Mouse (Mus musculus): ENCODE results near the gene Aco2. TPM values are rescaled to one million over a fixed set of nuclear protein-coding genes. Genes with fewer than 3 reads are reported as not detected.

Gene Aco2
- polyA plus RNA-seq, 2 experiments = 72.1 to 85.0 TPM

DNA sequence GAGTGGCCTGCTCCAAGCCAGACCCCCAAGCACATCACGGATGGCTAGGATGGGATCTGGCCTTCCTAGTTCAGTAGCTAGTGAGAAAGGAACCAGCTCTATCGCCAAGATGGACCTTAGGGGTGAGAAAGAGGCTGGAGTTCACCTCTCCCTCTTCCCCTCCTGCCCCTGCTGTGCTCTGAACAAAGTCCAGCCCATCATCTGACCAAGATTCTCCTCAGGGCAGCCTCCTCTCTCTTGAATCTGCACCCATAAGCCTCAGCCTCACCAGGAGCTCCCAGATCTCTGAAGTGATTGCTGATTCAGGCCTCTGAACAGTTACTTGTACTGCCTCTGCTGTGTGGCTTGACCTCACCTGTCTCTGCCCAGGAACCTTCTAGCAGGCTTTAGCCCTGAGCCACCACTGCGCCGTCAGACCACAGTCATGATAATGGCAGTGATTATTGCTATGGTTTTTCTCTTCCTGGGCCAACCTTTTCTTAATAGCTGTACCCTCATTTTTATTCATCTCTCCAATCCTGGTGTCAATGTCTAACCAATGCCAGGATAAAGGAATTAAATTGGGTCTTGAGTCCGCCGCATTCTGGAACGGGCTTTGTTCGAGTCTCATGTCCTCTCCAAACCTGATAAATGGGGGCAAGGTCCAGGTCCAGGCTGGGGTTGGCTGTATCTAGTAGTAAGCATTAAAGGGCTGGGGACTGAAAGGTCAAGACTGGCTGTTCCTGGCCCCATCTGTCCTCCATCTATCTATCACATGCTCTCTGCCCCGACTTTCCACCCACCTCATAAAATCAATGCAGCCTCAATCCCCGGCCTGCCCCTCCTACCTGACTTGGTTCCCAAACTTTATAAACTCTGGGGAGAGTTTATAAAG, 36.9 kb upstream of the Aco2 start:
- no peak for TF ChIP-seq CTCF (IDR thresholded peaks at IDR 0.05; ENCODE audit: low read depth)
- no peak for TF ChIP-seq EP300 (IDR thresholded peaks at IDR 0.05; ENCODE audit: low read depth)
- ATAC-seq (ENCODE audit: insufficient read depth) (no peak), DNase-seq (ENCODE audit: low read depth in 3 of 3, low spot score in 3 of 3) (no peak)
- Histone ChIP-seq H3K27me3 (ENCODE audit: control insufficient read depth, insufficient read depth, low read length) (peaks cover 5% of the 10 kb centered on the region), H3K4me3 (ENCODE audit: insufficient read depth in 1 of 2, low read depth in 2 of 2, low read length in 2 of 2) (no peak overlapping the region), H3K4me2 (ENCODE audit: low read depth) (no peak overlapping the region), H3K9ac (replicated peaks) (no peak overlapping the region), H3K4me1 (replicated peaks; ENCODE audit: control insufficient read depth in 2 of 2, insufficient read depth in 2 of 2, low read length in 1 of 2) (peaks cover 2 to 10% of the 10 kb centered on the region in 2 experiments; a peak in 3 of 4 replicates), H3K36me3 (replicated peaks; ENCODE audit: control insufficient read depth, insufficient read depth, low read depth) (no peaks in the 10 kb centered on the region), H3K27ac (no peak overlapping the region), H3K9me3 (ENCODE audit: control insufficient read depth, low read length) (no peaks in the 10 kb centered on the region)
- WGBS (ENCODE audit: insufficient replicate concordance) = 60% methylated on average over 10 of the region's 10 CpGs

DNA sequence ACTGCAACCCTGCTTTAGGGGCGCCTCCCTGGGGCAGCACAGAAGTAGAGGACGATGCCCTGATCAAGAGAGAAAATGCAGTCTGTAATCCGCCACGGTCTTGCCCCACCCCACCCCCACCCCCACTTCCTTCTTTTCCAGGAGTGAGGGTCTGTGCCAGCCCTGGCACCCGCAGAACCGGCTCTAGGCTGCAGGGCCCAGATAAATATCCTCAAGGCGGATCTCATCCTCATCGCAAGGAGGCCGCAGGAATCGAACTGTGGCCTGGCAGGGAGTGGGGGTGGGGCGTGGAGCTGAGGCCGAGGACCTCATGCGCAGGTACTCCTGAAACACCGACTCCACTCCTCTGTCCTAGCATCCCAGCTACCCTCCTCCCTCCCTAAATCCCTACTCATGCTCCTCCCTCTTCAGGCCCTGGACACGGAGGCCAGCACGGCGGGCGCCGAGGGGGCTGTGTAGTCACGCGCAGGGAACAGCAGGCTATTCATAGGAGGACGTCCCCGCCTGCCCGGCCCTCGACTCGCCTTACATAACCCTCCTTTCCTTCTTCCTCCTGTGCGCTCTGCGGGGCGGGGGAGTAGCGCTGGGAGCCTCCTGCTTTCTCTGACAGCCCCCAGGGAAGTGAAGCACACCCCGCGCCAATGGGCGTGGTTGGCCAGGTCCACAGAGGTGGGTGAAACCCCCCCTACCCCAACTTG, 35.8 kb upstream of the Aco2 start:
- Histone ChIP-seq H3K9ac (replicated peaks) (no peak overlapping the region), H3K4me2 (ENCODE audit: low read depth) (peak overlapping the region; percentile 51), H3K27ac (no peak overlapping the region), H3K27me3 (ENCODE audit: control insufficient read depth, insufficient read depth, low read length) (peaks cover 5% of the 10 kb centered on the region), H3K4me3 (ENCODE audit: insufficient read depth in 1 of 2, low read depth in 2 of 2, low read length in 2 of 2) (peak overlapping the region; percentile 5 to 32; a peak in 3 of 4 replicates), H3K36me3 (replicated peaks; ENCODE audit: control insufficient read depth, insufficient read depth, low read depth) (no peaks in the 10 kb centered on the region), H3K9me3 (ENCODE audit: control insufficient read depth, low read length) (no peaks in the 10 kb centered on the region), H3K4me1 (replicated peaks; ENCODE audit: control insufficient read depth in 2 of 2, insufficient read depth in 2 of 2, low read length in 1 of 2) (peaks cover 2 to 10% of the 10 kb centered on the region in 2 experiments; a peak in 3 of 4 replicates)
- DNase-seq (ENCODE audit: low read depth in 3 of 3, low spot score in 3 of 3) (no peak), ATAC-seq (ENCODE audit: insufficient read depth) (no peak)
- no peak for TF ChIP-seq CTCF (IDR thresholded peaks at IDR 0.05; ENCODE audit: low read depth)
- 1% methylated on average over 33 of the region's 33 CpGs for WGBS (ENCODE audit: insufficient replicate concordance)

DNA sequence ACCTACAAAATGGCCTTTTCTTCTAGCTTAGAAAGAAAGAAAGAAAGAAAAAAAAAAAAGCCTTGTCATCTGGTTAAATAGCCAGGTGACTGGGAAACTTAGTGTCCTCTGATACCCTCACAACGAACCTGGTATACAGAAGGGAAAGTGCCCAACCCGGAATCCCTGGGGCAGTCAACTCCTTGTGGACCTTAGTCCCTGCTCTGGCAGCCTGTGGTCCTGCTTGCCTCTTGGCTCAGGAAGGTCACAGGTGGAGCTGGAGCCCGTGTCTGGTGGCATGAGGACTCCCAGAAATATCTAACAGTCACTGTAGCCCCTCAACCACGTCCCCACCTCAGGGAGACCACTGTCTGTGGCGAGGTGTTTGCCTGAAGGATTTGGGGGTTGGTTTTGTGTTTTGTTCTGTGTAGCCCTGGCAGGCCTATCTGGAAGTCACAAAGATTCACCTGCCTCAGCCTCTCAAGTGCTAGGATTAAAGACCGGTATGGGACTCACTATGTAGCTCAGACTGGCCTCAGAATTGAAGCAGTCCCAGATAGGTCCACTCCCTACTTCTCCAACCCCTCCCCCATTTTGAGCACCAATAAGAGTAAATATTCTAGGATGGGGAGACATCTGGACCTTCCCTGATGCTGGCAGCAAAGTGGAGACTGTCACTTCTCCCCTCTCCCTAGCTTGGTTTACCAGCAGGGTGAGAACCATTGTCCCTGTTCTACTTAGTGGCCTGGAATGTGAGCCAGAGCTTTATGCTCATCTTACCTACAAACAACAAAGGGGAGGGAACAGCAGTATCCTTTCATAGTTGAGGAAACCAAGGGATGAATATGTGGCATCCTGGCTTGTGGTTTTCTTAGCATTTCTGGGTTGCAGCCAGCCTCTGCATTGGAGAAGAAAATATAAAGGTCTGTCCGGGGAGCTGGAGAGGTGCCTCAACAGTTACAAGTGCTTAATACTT, 34.9 kb upstream of the Aco2 start:
- DNase-seq (ENCODE audit: low read depth in 3 of 3, low spot score in 3 of 3) = no peak
- H3K27ac ChIP-seq = no peak overlapping the region
- no peak overlapping the region for H3K9ac ChIP-seq (replicated peaks)
- peaks cover 2 to 8% of the 10 kb centered on the region in 2 experiments; a peak in 3 of 4 replicates for H3K4me1 ChIP-seq (replicated peaks; ENCODE audit: control insufficient read depth in 2 of 2, insufficient read depth in 2 of 2, low read length in 1 of 2)
- no peak for ATAC-seq (ENCODE audit: insufficient read depth)
- H3K9me3 ChIP-seq (ENCODE audit: control insufficient read depth, low read length) = no peaks in the 10 kb centered on the region
- no peak overlapping the region for H3K4me2 ChIP-seq (ENCODE audit: low read depth)
- 59% methylated on average over 7 of the region's 7 CpGs for WGBS (ENCODE audit: insufficient replicate concordance)
- no peak overlapping the region for H3K4me3 ChIP-seq (ENCODE audit: insufficient read depth in 1 of 2, low read depth in 2 of 2, low read length in 2 of 2)
- no peaks in the 10 kb centered on the region for H3K36me3 ChIP-seq (replicated peaks; ENCODE audit: control insufficient read depth, insufficient read depth, low read depth)
- TF ChIP-seq EP300 (IDR thresholded peaks at IDR 0.05; ENCODE audit: low read depth) (no peak), CTCF (IDR thresholded peaks at IDR 0.05; ENCODE audit: low read depth) (no peak)
- H3K27me3 ChIP-seq (ENCODE audit: control insufficient read depth, insufficient read depth, low read length) = peaks cover 5% of the 10 kb centered on the region

DNA sequence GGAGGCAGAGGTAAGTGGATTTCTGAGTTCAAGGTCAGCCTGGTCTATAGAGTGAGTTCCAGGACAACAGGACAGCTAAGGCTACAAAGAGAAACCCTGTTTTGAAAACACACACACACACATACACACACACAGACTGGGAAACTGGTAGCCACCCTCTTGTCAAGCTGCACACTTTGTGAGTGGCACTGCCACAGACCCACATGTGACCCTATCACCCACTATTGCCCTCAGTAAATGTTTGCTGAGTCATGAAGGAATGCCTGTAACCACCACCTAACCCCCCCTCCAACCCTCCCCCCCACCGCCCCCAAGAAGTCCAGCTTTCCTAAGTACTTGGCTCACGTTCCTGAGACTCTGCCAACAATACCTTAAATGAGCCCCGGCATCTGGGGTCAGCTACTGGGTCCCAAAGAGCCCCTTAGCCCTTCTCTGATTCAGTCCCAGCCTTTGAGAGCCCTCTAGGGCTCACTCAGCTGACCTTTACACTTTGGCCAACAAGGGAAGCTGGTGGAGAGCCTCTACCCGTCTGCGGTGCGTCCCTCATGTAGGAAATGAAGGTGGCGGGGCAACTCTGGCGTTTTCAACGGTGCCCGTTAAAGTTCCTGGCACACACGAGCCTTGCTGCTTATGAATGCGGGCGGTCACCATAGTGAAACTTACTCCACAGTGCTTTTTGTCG, 33.4 kb upstream of the Aco2 start:
- Histone ChIP-seq H3K36me3 (replicated peaks; ENCODE audit: control insufficient read depth, insufficient read depth, low read depth) (no peaks in the 10 kb centered on the region), H3K9ac (replicated peaks) (no peak overlapping the region), H3K4me3 (ENCODE audit: insufficient read depth in 1 of 2, low read depth in 2 of 2, low read length in 2 of 2) (no peak overlapping the region), H3K27ac (no peak overlapping the region), H3K4me2 (ENCODE audit: low read depth) (no peak overlapping the region), H3K27me3 (ENCODE audit: control insufficient read depth, insufficient read depth, low read length) (peaks cover 5% of the 10 kb centered on the region), H3K9me3 (ENCODE audit: control insufficient read depth, low read length) (no peaks in the 10 kb centered on the region), H3K4me1 (replicated peaks; ENCODE audit: control insufficient read depth in 2 of 2, insufficient read depth in 2 of 2, low read length in 1 of 2) (peaks cover 2 to 8% of the 10 kb centered on the region in 2 experiments; a peak in 3 of 4 replicates)
- TF ChIP-seq EP300 (IDR thresholded peaks at IDR 0.05; ENCODE audit: low read depth) (no peak), CTCF (IDR thresholded peaks at IDR 0.05; ENCODE audit: low read depth) (no peak)
- ATAC-seq (ENCODE audit: insufficient read depth) (no peak), DNase-seq (ENCODE audit: low read depth in 3 of 3, low spot score in 3 of 3) (no peak)
- 61% methylated on average over 14 of the region's 14 CpGs for WGBS (ENCODE audit: insufficient replicate concordance)

All from liver, embryonic 14.5 days (tissue).